Mouse (Mus musculus): Measurements from ENCODE around the gene Txnl4b. TPM values are rescaled to one million over a fixed set of nuclear protein-coding genes. Genes with fewer than 3 reads are reported as not detected.

Gene Txnl4b
- polyA plus RNA-seq, 1 experiment from 2014 or later: 13.9 TPM

GRCm38 (mm10) chr8:109576311-109576710 is 10.6 kb downstream of the Txnl4b start:
- Histone ChIP-seq H3K27ac (no peak overlapping the region), H3K4me3 (no peak overlapping the region)
- 60% methylated on average over 4 of the region's 4 CpGs for WGBS (ENCODE audit: insufficient replicate concordance)

DNA sequence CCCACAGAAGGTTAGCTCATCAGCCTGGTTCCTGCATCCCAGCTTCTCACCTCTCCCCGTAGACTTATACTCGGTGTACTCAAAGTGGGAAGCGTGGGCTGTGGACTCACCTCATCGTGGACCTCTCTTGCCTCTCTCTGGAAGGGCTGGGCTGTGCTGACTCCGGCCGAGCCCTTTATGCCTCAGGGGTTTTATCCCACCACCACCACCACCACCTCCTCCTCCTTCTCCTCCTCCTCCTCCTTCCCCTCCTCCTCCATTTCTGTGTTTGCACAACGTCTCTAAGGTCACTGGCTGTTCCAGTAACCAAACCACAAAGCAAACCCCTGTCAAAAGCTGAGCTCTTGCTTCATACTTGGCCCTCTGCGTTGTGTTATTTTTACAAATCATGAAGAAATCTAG is 13.2 kb downstream of the Txnl4b start, which contains the start of gene Hp:
TSS of gene Hp (minus strand) at position 273 of the 402 bp plus-strand sequence.
- 44% methylated on average over 8 of the region's 8 CpGs for WGBS (ENCODE audit: insufficient replicate concordance)
- Histone ChIP-seq H3K9me3 (replicated peaks) (no peaks in the 10 kb centered on the region), H3K27ac (no peak within 1 kb of the TSS), H3K4me3 (no peak within 1 kb of the TSS), H3K9ac (no peak within 1 kb of the TSS), H3K4me2 (no peak within 1 kb of the TSS), H3K36me3 (0 out of 2 replicates have a peak, but pooled peaks cover under 1% of the 10 kb centered on the region), H3K27me3 (replicated peaks) (peaks cover 4% of the 10 kb centered on the region; the same call in 1 of the 2 replicates), H3K4me1 (0 out of 2 replicates have a peak, but pooled peaks cover 6% of the 10 kb centered on the region)
- no peak for ATAC-seq

More at GRCm38 (mm10) chr8:109576311-109576710, 10.6 kb downstream of the Txnl4b start:
- H3K4me1 ChIP-seq: 0 out of 2 replicates have a peak, but pooled peaks cover 6% of the 10 kb centered on the region
- no peaks in the 10 kb centered on the region for H3K9me3 ChIP-seq (replicated peaks)
- peaks cover 14% of the 10 kb centered on the region for H3K36me3 ChIP-seq
- no peak for ATAC-seq
- no peak overlapping the region for H3K4me2 ChIP-seq
- peaks cover 4% of the 10 kb centered on the region; the same call in 1 of the 2 replicates for H3K27me3 ChIP-seq (replicated peaks)
- H3K9ac ChIP-seq: no peak overlapping the region

DNA sequence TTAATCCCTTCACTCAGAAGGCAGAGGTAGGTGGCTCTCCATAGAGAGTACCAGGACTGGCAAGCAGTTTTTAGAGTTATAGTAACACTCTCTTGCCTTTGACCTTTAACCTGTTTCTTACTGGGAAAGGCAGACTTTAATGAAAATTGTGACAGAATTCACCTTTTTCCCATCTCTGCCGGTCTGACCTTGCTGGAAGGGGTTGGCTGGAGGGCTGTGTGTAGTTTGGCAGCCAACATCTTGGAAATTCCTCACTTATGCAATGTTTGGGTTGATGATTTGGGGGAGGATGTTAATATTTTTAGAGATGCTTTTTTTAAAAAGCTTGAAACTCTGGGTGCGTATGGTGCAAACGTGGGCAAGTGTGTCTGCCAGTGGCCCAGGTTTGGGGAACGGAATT is 18.6 kb downstream of the Txnl4b start:
- H3K27ac ChIP-seq: no peak overlapping the region
- no peaks in the 10 kb centered on the region for H3K4me1 ChIP-seq
- H3K9me3 ChIP-seq (replicated peaks): no peaks in the 10 kb centered on the region
- H3K36me3 ChIP-seq: no peaks in the 10 kb centered on the region
- no peak for ATAC-seq
- H3K4me2 ChIP-seq: no peak overlapping the region
- WGBS (ENCODE audit: insufficient replicate concordance): 64% methylated on average over 4 of the region's 4 CpGs
- peaks cover 4% of the 10 kb centered on the region; the same call in 1 of the 2 replicates for H3K27me3 ChIP-seq (replicated peaks)
- H3K4me3 ChIP-seq: no peak overlapping the region
- no peak overlapping the region for H3K9ac ChIP-seq

DNA sequence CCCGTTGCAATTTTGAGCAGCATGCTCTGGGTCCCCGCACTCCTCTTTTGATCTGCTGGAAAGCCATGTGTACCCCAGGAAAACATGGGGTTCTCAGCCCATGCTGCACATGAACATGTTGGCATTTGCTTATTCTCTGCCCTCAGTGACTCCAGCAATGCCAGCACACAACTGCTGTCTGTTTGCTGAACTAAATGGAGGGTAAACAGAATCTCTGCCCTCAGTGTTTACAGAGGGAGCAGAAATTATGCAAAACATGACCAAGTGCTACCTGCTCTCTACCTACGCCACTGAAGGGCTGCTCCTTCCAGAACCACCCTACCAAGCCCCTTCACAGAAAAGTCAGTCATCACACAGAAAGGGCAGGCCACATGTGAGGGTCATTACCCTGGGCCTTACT is 19.1 kb downstream of the Txnl4b start:
- no peak for ATAC-seq
- H3K9ac ChIP-seq: no peak overlapping the region
- no peak overlapping the region for H3K27ac ChIP-seq
- WGBS (ENCODE audit: insufficient replicate concordance): 75% methylated on average over 3 of the region's 3 CpGs
- H3K36me3 ChIP-seq: no peaks in the 10 kb centered on the region
- no peaks in the 10 kb centered on the region for H3K4me1 ChIP-seq
- H3K4me3 ChIP-seq: no peak overlapping the region
- H3K27me3 ChIP-seq (replicated peaks): peaks cover 4% of the 10 kb centered on the region; the same call in 1 of the 2 replicates
- H3K4me2 ChIP-seq: no peak overlapping the region
- no peaks in the 10 kb centered on the region for H3K9me3 ChIP-seq (replicated peaks)

DNA sequence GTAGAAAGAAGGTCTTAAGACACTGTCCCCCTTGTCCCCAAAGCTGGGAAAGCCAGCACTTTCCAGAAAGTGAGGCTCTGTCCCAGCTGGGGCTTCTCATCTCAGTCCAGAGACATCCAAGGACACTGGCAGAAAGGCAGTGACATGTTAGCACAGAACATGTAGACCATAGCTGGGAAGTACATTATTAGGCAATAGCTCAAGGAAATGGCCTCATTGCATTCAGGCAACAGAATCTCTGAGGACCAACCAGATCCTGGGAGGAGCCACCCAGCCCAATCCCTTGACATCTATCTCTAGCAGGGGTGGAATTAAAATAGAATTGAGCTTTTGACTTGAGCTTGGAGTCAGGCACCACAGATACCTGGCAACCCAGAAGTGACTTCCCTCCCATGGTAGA is 20.0 kb downstream of the Txnl4b start:
- Histone ChIP-seq H3K4me1 (no peaks in the 10 kb centered on the region), H3K4me3 (no peak overlapping the region), H3K27ac (no peak overlapping the region), H3K9me3 (replicated peaks) (no peaks in the 10 kb centered on the region), H3K27me3 (replicated peaks) (0 out of 2 replicates have a peak, but pooled peaks cover 4% of the 10 kb centered on the region), H3K4me2 (no peak overlapping the region), H3K9ac (no peak overlapping the region), H3K36me3 (no peaks in the 10 kb centered on the region)
- ATAC-seq: no peak

DNA sequence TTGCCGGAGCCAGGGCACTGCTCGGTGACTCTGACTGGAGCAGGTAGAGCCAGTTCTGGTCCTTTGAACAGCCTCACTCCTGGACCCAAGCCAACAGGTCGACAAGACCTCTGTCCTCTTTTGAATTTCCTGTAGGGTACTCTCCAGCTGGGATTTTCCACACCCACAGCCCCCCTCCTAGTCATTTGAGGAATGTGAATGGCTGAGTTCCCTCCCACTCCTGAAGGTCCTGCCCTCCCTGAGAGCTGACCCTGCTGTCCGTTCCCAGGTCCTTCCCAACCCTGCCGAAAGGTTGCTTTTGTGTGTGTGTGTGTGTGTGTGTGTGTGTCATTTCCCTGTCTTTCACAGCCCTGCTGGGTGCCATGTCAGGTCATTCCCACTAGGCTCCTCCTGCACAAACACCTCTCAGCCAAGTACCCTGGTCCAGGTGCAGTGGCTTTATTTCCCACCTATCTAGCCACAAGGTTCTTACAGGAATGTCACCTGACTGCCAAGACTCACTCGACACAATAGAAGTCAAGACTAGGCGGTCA is 21.3 kb downstream of the Txnl4b start:
- Histone ChIP-seq H3K4me3 (no peak overlapping the region), H3K27ac (no peak overlapping the region), H3K36me3 (peaks cover 6% of the 10 kb centered on the region), H3K4me1 (0 out of 2 replicates have a peak, but pooled peaks cover 3% of the 10 kb centered on the region), H3K4me2 (no peak overlapping the region), H3K9me3 (replicated peaks) (no peaks in the 10 kb centered on the region), H3K9ac (no peak overlapping the region), H3K27me3 (replicated peaks) (0 out of 2 replicates have a peak, but pooled peaks cover 4% of the 10 kb centered on the region)
- WGBS (ENCODE audit: insufficient replicate concordance): 46% methylated on average over 7 of the region's 7 CpGs
- no peak for ATAC-seq

DNA sequence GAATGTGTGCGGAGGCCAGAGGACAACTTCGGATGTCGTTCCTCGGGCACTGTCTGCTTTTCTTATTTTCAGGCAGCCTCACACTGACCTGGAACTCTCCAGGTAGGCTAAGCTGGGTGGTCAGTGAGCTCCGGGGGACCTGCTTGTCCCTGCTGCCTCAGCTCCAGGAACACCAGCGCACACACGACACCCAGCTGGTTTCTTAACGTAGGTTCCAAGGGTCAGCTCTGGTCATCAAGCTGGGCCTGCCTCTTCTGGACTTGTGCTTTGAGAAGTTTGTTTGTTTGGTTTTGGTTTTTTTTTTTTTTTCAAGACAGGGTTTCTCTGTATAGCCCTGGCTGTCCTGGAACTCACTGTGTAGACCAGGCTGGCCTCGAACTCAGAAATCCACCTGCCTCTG is 25.2 kb downstream of the Txnl4b start:
- ATAC-seq: no peak
- Histone ChIP-seq H3K9ac (no peak overlapping the region), H3K4me2 (no peak overlapping the region), H3K36me3 (peaks cover 44% of the 10 kb centered on the region), H3K9me3 (replicated peaks) (no peaks in the 10 kb centered on the region), H3K27me3 (replicated peaks) (0 out of 2 replicates have a peak, but pooled peaks cover 4% of the 10 kb centered on the region), H3K4me3 (no peak overlapping the region), H3K27ac (no peak overlapping the region), H3K4me1 (0 out of 2 replicates have a peak, but pooled peaks cover 3% of the 10 kb centered on the region)
- 83% methylated on average over 9 of the region's 9 CpGs for WGBS (ENCODE audit: insufficient replicate concordance)

GRCm38 (mm10) chr8:109591367-109591766 is 25.7 kb downstream of the Txnl4b start:
- Histone ChIP-seq H3K36me3 (peaks cover 49% of the 10 kb centered on the region), H3K27me3 (replicated peaks) (0 out of 2 replicates have a peak, but pooled peaks cover 4% of the 10 kb centered on the region), H3K4me3 (no peak overlapping the region), H3K9me3 (replicated peaks) (no peaks in the 10 kb centered on the region), H3K4me2 (no peak overlapping the region), H3K4me1 (0 out of 2 replicates have a peak, but pooled peaks cover 3% of the 10 kb centered on the region), H3K27ac (no peak overlapping the region), H3K9ac (no peak overlapping the region)
- no peak; the same call in 1 of the 2 replicates for ATAC-seq
- 63% methylated on average over 3 of the region's 3 CpGs for WGBS (ENCODE audit: insufficient replicate concordance)

- H3K4me2 ChIP-seq: no peak overlapping the region
- 0 out of 2 replicates have a peak, but pooled peaks cover 3% of the 10 kb centered on the region for H3K4me1 ChIP-seq
- H3K9ac ChIP-seq: no peak overlapping the region
- H3K9me3 ChIP-seq (replicated peaks): no peaks in the 10 kb centered on the region
- WGBS (ENCODE audit: insufficient replicate concordance): 81% methylated on average over 5 of the region's 5 CpGs
- no peak overlapping the region for H3K4me3 ChIP-seq
- H3K27me3 ChIP-seq (replicated peaks): no peaks in the 10 kb centered on the region
- peaks cover 55% of the 10 kb centered on the region for H3K36me3 ChIP-seq
- H3K27ac ChIP-seq: no peak overlapping the region
- no peak for ATAC-seq
Observed at GRCm38 (mm10) chr8:109592164-109592563, 26.5 kb downstream of the Txnl4b start.

DNA sequence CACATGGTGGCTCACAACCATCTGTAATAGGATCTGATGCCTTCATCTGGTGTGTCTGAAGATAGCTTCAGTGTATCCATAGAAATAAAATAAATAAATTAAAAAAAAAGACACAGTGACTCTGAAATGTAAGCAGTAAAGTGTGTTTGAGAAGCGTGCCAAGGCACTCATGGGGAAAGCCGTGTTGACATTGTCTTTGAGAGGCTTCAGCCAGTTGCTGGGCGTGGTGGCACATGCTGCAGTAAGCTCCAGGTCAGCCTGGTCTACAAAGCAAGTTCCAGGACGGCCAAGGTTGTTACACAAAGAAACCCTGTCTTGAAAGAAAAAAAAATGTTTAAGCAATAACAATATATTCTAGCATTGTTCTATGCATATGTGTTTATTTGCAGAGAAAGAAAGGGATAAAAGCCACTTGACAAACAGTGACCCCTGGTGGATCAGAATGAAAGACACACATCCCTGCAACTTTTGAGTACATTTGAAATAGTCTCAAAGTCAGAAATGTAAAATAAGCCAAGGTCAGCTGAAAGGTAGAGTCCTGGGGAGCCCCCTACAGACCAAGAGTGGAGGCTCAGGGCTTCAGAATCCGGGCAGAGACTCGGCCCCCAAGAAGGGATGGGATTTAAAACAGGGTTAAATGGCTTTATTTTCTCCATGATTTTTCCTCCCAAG is 27.6 kb downstream of the Txnl4b start:
- 72% methylated on average over 6 of the region's 6 CpGs for WGBS (ENCODE audit: insufficient replicate concordance)
- Histone ChIP-seq H3K27me3 (replicated peaks) (no peaks in the 10 kb centered on the region), H3K9ac (no peak overlapping the region), H3K4me1 (0 out of 2 replicates have a peak, but pooled peaks cover 3% of the 10 kb centered on the region), H3K27ac (no peak overlapping the region), H3K4me3 (no peak overlapping the region), H3K9me3 (replicated peaks) (no peaks in the 10 kb centered on the region), H3K36me3 (peaks cover 60% of the 10 kb centered on the region), H3K4me2 (no peak overlapping the region)
- ATAC-seq: no peak

DNA sequence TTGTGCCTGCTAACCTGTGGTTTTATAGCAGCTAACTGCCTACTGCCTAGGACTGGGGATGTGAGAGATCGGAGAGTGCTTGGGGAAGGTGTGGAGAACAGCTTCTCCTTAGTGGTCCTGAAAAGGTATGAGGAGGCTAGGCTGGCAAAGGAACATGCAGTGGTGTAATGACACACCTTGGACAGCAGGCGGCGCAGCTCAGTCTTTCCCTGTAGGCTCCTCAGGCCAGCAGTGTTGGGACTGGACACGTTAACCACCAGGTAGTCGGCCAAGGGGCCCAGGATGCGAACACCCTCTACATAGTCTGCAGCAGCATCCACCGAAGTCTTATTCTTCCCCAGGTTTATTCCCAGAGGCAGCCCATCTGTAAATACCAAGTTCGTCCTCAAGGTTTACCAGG is 30.2 kb downstream of the Txnl4b start:
- H3K27me3 ChIP-seq (replicated peaks): no peaks in the 10 kb centered on the region
- peaks cover 82% of the 10 kb centered on the region for H3K36me3 ChIP-seq
- ATAC-seq: peak; percentile 55; the same call in 1 of the 2 replicates
- H3K27ac ChIP-seq: no peak overlapping the region
- no peaks in the 10 kb centered on the region for H3K9me3 ChIP-seq (replicated peaks)
- WGBS (ENCODE audit: insufficient replicate concordance): 47% methylated on average over 8 of the region's 8 CpGs
- no peak overlapping the region for H3K4me2 ChIP-seq
- no peak overlapping the region for H3K9ac ChIP-seq
- H3K4me3 ChIP-seq: no peak overlapping the region
- 0 out of 2 replicates have a peak, but pooled peaks cover 3% of the 10 kb centered on the region for H3K4me1 ChIP-seq

DNA sequence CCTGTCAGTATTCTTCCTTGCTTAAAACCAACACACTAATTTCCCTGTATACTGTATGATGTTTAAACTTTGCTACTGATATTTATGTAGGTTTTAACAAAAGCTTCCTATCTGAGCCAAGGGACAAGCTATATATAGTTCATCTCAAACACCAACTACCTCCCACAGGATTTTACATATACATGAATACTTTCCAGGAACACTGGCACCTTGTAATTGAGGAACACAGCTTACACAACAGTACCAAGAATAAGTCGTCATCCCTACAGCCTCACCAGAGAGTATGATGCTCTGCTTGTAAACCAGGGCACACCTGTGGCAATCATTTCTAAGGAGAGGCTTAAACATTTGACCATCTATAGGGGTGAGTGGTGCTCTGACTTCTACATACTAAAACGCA is 41.0 kb downstream of the Txnl4b start:
- Histone ChIP-seq H3K4me3 (no peak overlapping the region), H3K36me3 (peaks cover 42% of the 10 kb centered on the region), H3K27ac (no peak overlapping the region), H3K4me1 (peaks cover 29% of the 10 kb centered on the region), H3K9ac (0 out of 2 replicates have a peak overlapping the region, but pooled peaks have one; percentile 76), H3K27me3 (replicated peaks) (no peaks in the 10 kb centered on the region), H3K9me3 (replicated peaks) (no peaks in the 10 kb centered on the region), H3K4me2 (peak overlapping the region; percentile 91)
- WGBS (ENCODE audit: insufficient replicate concordance): 60% methylated on average over 2 of the region's 2 CpGs
- no peak for ATAC-seq
